Mouse (Mus musculus) forebrain, postnatal 0 days (tissue): ENCODE data around the gene Tubgcp2. TPM values are rescaled to one million over a fixed set of nuclear protein-coding genes. Genes with fewer than 3 reads are reported as not detected.
A peak's percentile ranks its signal among the peaks of the same experiment; 100 is the strongest.

Experiments used
- ATAC-seq: fragments of 200-750 bp; cut with Nextera tagmentation; 2 replicates; pipeline ENCODE4 v1.8.0; 2017; ENCODE audit warnings: mild to moderate bottlenecking, moderate library complexity
- DNase-seq: peaks from one replicate; pipeline ENCODE4 v3.0.0-alpha.2; 2015
- H3K27ac ChIP-seq: fragments of 300-500 bp; sonication (generic); 2 replicates; pipeline ENCODE4 v1.5.1; 2014; ENCODE audit warnings: low read depth, mild to moderate bottlenecking, antibody characterized with exemption, low read length, moderate library complexity, mixed read lengths
- H3K27me3 ChIP-seq: fragments of 300-500 bp; sonication (generic); 2 replicates; pipeline ENCODE4 v1.6.1; 2014; ENCODE audit warnings: mild to moderate bottlenecking, low read length, mixed read lengths; ENCODE audit not compliant: insufficient read depth
- H3K36me3 ChIP-seq: fragments of 300-500 bp; sonication (generic); 2 replicates; pipeline ENCODE4 v1.6.1; 2014; ENCODE audit warnings: mild to moderate bottlenecking, moderate library complexity; ENCODE audit not compliant: insufficient read depth
- H3K4me1 ChIP-seq: fragments of 300-500 bp; sonication (generic); 2 replicates; pipeline ENCODE4 v1.6.1; 2014; ENCODE audit warnings: antibody characterized with exemption; ENCODE audit not compliant: insufficient read depth
- H3K4me2 ChIP-seq: fragments of 300-500 bp; sonication (generic); 2 replicates; pipeline ENCODE4 v1.6.1; 2014; ENCODE audit warnings: low read depth, mild to moderate bottlenecking, moderate library complexity
- H3K4me3 ChIP-seq: fragments of 300-500 bp; sonication (generic); 2 replicates; pipeline ENCODE4 v1.5.1; 2014; ENCODE audit warnings: low read depth, low read length, mixed read lengths
- H3K9ac ChIP-seq: fragments of 300-500 bp; sonication (generic); 2 replicates; pipeline ENCODE4 v1.6.1; 2014; ENCODE audit warnings: mild to moderate bottlenecking
- H3K9me3 ChIP-seq: fragments of 300-500 bp; sonication (generic); 2 replicates; pipeline ENCODE4 v1.6.1; 2016; ENCODE audit warnings: low read length
- CTCF ChIP-seq: sonication (generic); IDR thresholded peaks from 2 replicates; pipeline ENCODE4 v1.5.1; 2016; ENCODE audit warnings: antibody characterized with exemption, control low read depth, low read depth
- WGBS: fragments of 180-500 bp; shearing (Covaris S2); extraction: QIAGEN DNeasy Blood & Tissue Kit; methylation state at CpG from one replicate; pipeline ENCODE4 v1.1.7; 2014; 5-methylcytosine and 5-hydroxymethylcytosine counted together
- polyA plus RNA-seq: library from polyadenylated mRNA; unstranded; fragments of >200 nt; fragmentation: Nextera tagmentation; extraction: Ambion mirVana; gene quantifications from 2 replicates; pipeline ENCODE4 v1.2.1, GENCODE M21; 2015
- total RNA-seq: library from RNA; depleted of rRNA; stranded (reverse); fragments of >200 nt; gene quantifications from 2 replicates; pipeline ENCODE4 v1.2.3, GENCODE M21; 2014

Gene Tubgcp2
- total and polyA plus RNA-seq, 2 experiments from 2014 or later: 68.1 to 79.8 TPM

DNA sequence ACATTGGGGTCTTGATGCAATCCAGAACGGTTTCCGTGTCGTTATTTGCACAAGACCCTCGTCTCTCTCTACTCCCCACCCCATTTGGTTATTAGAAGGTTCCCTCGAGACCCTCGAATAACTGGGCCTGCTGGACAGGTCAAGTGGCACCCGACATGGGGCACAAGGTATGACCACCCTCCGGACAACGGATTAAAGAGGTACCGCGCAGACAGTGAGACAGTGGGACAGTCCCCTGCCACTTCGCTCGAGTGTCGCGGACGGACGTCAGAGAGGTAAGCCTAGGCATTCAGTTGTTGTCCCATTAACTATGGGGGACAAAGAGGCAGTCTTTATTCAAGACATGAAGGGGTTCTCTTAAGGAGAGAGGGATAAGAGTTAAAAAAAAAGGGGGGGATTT, 25.1 kb downstream of the Tubgcp2 start:
- peaks cover 15% of the 10 kb centered on the region for H3K36me3 ChIP-seq
- DNase-seq: no peak
- no peak overlapping the region for H3K27ac ChIP-seq
- ATAC-seq: no peak
- no peak overlapping the region for H3K4me3 ChIP-seq
- no peaks in the 10 kb centered on the region for H3K27me3 ChIP-seq
- no peaks in the 10 kb centered on the region for H3K4me1 ChIP-seq
- H3K9me3 ChIP-seq: no peaks in the 10 kb centered on the region
- no peak for TF ChIP-seq CTCF
- no peak overlapping the region for H3K4me2 ChIP-seq
- H3K9ac ChIP-seq: no peak overlapping the region
- 95% methylated on average over 17 of the region's 17 CpGs for WGBS

DNA sequence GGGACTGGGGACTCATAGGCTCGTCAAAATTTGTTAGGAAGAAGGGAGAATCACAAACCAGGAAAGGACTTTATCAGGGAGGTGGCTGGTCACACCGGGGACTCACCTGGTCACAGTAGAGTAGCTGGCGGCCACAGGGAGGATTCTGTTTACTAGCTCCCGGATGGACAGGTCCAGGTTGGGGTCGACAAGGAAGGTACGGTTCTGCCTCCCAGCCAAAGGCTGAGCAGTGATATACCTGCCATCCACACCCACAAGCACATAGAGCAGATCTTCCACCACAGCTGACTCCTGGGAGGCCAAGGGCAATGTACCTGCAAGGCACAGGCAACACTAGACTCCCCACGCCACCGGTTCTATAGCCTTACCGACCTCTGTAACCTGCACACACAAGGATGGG, 28.7 kb downstream of the Tubgcp2 start:
- ATAC-seq: no peak
- 95% methylated on average over 9 of the region's 9 CpGs for WGBS
- no peak for DNase-seq
- H3K4me3 ChIP-seq: no peak overlapping the region
- H3K4me2 ChIP-seq: no peak overlapping the region
- H3K27me3 ChIP-seq: no peaks in the 10 kb centered on the region
- H3K36me3 ChIP-seq: peaks cover 37% of the 10 kb centered on the region
- H3K9me3 ChIP-seq: no peaks in the 10 kb centered on the region
- H3K9ac ChIP-seq: no peak overlapping the region
- H3K27ac ChIP-seq: no peak overlapping the region
- no peaks in the 10 kb centered on the region for H3K4me1 ChIP-seq
- no peak for TF ChIP-seq CTCF

DNA sequence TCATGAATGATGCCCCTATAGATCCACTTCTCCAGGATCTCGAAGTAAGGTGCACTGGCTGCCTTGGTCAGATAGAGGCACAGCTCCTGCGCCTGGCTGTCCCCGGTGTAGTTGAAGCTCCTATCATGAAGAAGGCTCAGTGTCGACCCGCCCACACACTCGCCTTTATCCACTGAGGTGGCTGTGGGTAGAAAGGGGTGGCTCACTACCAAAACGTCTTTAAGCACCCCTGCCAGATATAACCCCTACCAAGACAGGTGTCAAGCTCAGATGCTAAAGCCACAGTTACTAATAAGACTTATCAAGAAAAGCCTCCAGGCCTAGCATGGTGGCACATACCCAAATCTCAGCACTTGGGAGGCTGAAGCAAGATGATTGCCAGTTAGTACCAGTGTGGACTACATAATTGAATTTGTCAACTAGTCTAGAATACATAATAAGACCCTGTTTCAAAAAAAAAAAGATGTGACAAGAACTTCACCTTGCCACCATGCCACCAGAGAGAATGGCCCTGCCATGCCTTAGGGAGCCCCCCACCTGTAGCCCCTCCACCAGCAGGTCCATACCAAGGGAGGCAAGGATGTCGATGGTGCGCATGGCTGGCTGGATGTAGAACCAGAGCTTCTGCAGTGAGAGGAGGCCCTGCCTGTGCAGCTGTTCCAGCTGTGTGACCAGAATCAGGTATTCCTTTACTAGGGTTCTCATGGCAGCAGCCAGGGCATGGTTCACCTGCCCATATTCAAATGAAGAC, 29.4 kb downstream of the Tubgcp2 start:
- Histone ChIP-seq H3K27ac (no peak overlapping the region), H3K9ac (no peak overlapping the region), H3K4me3 (no peak overlapping the region), H3K4me1 (no peaks in the 10 kb centered on the region), H3K4me2 (no peak overlapping the region), H3K27me3 (no peaks in the 10 kb centered on the region), H3K36me3 (peaks cover 37% of the 10 kb centered on the region), H3K9me3 (no peaks in the 10 kb centered on the region)
- no peak for TF ChIP-seq CTCF
- no peak for DNase-seq
- ATAC-seq: no peak
- WGBS: 93% methylated on average over 9 of the region's 9 CpGs

DNA sequence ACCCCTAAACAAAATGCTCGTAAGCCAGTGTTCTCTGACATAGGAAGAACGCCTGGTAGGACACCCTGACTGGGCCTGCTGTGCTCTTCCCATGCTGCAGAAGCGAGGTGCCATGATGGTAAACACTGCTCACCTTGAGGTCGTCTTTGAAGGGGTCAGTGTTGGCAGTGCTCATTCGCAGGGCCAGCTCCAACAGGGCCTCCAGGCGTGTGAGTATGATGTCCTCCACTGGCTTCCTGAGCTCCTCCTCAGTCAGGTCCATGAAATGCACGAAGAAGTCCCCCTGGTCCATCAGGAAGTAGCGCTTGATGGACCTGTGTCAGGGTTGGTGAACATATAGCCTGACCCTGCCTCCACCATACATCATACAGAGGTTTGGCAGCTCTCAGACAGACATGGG, 31.8 kb downstream of the Tubgcp2 start:
- ATAC-seq: no peak
- Histone ChIP-seq H3K27ac (no peak overlapping the region), H3K4me3 (no peak overlapping the region), H3K36me3 (peaks cover 52% of the 10 kb centered on the region), H3K9me3 (no peaks in the 10 kb centered on the region), H3K27me3 (no peaks in the 10 kb centered on the region), H3K4me1 (no peaks in the 10 kb centered on the region), H3K9ac (no peak overlapping the region), H3K4me2 (no peak overlapping the region)
- no peak for TF ChIP-seq CTCF
- DNase-seq: no peak
- 96% methylated on average over 8 of the region's 8 CpGs for WGBS

DNA sequence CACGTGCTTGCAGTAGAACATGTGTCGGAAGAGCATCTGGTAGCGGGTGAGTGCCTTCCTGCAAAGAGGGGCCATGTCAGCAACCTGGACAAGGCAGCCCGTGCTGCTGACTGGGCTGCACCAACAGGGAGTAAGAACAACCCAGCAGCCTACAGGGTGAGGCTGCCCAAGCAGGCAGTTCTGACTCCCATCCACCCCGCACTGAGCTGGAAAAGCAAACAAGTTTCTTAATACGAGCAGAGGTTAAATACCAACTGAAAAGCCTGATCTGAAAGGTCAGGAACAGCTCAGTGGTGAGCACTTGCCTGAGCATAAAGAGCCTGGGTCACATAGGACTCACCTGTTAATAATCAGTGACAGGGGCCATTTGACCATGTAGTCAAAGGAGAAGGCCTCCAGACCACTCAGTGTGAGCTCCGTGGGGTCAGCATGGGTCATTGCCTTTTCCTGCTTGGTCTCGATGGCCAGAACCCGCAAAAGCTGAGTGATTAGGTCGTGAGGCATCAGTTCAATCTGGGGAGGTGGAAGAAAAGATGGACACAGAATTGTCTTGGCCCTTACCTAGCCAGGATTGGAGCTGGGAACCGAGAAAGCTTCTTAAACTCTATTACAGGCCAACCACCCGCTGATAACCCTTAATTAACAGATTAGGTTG, 35.3 kb downstream of the Tubgcp2 start:
- no peak for ATAC-seq
- Histone ChIP-seq H3K9me3 (no peaks in the 10 kb centered on the region), H3K27me3 (no peaks in the 10 kb centered on the region), H3K36me3 (peaks cover 73% of the 10 kb centered on the region), H3K4me3 (no peak overlapping the region), H3K4me1 (no peaks in the 10 kb centered on the region), H3K4me2 (no peak overlapping the region), H3K9ac (no peak overlapping the region), H3K27ac (no peak overlapping the region)
- no peak for TF ChIP-seq CTCF
- DNase-seq: no peak
- 46% methylated on average over 12 of the region's 12 CpGs for WGBS

DNA sequence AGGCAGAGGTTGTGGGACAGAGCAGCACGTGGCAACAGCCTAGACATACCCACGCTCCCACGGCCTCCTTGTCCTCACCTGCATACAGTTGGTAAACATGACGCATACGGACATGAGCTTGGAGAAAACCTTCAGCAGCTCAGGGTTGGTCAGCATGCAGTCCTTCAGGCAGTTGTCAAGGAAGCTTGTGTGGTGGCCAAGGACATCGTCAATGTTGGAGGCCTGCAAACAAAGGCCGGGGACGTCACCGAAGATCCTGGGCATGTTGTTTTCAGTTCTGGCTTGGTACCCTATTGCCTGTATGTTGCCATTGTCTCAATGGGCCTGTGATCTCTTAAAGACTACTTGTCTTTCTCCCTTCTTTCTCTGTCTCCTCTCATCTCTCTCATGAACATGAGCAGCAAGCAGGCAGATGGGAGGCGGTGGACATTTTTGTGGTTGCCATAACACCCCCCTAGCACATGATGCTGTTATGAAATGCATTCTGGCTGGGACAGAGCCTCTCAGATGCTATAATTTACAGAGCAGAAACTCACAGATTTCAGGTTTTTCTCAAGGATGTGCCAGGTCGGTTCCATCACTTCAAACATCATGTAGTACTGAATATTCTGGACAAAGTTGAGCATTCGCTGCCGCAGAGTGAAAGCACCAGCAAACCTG, 37.6 kb downstream of the Tubgcp2 start:
- TF ChIP-seq CTCF: no peak
- WGBS: 92% methylated on average over 13 of the region's 13 CpGs
- no peak for DNase-seq
- H3K36me3 ChIP-seq: peaks cover 64% of the 10 kb centered on the region
- H3K27ac ChIP-seq: no peak overlapping the region
- H3K4me2 ChIP-seq: no peak overlapping the region
- no peaks in the 10 kb centered on the region for H3K27me3 ChIP-seq
- no peak overlapping the region for H3K9ac ChIP-seq
- no peaks in the 10 kb centered on the region for H3K4me1 ChIP-seq
- no peak for ATAC-seq
- H3K4me3 ChIP-seq: no peak overlapping the region
- H3K9me3 ChIP-seq: no peaks in the 10 kb centered on the region

DNA sequence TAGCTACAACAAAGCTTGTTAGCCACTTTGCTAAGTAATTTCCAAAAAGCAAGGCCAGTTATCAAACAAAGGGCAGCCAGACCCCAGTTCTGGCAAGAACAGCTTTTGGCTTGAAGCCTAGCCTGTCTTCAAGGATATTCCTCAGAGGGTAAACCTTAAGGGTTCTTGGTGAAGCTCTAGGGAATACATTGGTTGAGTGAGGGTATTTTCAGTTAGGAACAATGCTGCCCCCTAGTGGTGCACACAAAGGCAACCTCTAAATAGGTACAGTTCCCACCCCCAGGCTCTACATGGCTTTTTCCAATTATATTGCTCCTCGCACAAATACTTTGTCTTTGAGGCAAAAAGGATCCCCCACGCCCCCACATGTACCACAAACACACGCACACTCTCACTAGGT, 41.8 kb downstream of the Tubgcp2 start:
- DNase-seq: peak; percentile 81
- Histone ChIP-seq H3K27ac (no peak overlapping the region), H3K9ac (no peak overlapping the region), H3K9me3 (no peaks in the 10 kb centered on the region), H3K27me3 (no peaks in the 10 kb centered on the region), H3K36me3 (peaks cover 44% of the 10 kb centered on the region), H3K4me3 (no peak overlapping the region), H3K4me1 (no peaks in the 10 kb centered on the region), H3K4me2 (no peak overlapping the region)
- WGBS: 30% methylated on average over 3 of the region's 3 CpGs
- ATAC-seq: peak; percentile 87
- peak; percentile 82 for TF ChIP-seq CTCF
